Mouse (Mus musculus) erythroblast, embryonic 14.5 days (primary cell): ENCODE data around the gene Ccdc149.

Experiments
- GATA1 ChIP-seq: IDR thresholded peaks from 2 replicates; pipeline ENCODE4 v1.6.1; 2012; ENCODE audit warnings: low read length, inconsistent platforms, mixed read lengths
- TAL1 ChIP-seq: IDR thresholded peaks from 3 replicates; pipeline ENCODE4 v1.6.1; 2012; ENCODE audit warnings: low read length, inconsistent platforms, mixed read lengths

DNA sequence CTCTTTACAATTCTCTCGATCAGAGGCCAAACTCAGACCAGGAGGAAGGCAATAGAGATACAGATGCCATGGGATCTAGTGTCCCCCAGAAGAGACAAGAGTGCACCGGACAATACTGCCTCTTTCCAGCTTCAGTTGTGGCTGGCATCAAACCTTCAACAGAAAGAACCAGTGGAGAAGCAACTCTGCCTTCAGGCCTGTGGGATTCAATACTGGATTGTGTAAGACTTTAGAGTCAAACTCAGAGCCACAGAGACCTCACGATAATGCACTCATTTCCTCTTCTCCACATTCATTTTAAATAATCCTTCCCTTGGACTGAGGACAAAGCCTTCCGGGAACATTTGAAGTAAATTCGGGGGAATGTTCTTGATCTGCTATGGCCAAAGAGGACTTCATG, 118.6 kb downstream of the Ccdc149 start:
- TF ChIP-seq GATA1 = no peak
- TF ChIP-seq TAL1 = no peak
